Mouse (Mus musculus) heart, postnatal 0 days (tissue): ENCODE measurements around the gene Sap18b.

ENCODE experiments used
- CTCF ChIP-seq: IDR thresholded peaks from 2 replicates; pipeline ENCODE4 v1.5.1; 2016; ENCODE audit warnings: antibody characterized with exemption, control low read depth, low read depth
- EP300 ChIP-seq: IDR thresholded peaks from 2 replicates; pipeline ENCODE4 v1.6.1; 2016; ENCODE audit warnings: antibody characterized with exemption, low read depth

GRCm38 (mm10) chr8:95807331-95807843, 17.8 kb upstream of the Sap18b start, which contains the start of gene Cnot1:
- no peak for TF ChIP-seq CTCF
- peak; percentile 99 for TF ChIP-seq EP300
